In genomic region chr2:160230786-160231185, GRCm38 (mm10) we compare ENCODE assay signal across 18 mouse cellular contexts.
DNase-seq lines count a peak whose midpoint lies in the region; ATAC-seq and TF ChIP-seq lines count a peak whose summit lies in the region.
"Had no signal": no experiment of that assay in that cellular context is flagged by ENCODE, and none has a peak within 500 bp of the region (broad histone marks: within the 10 kb centered on the region; RNA-seq: fewer than 3 reads in every experiment).

No protein-coding gene starts in this region.

- H3K9ac ChIP-seq in kidney, embryonic 15.5 days = no peak overlapping the region
- H3K9ac ChIP-seq: hindbrain, embryonic 14.5 days; liver, embryonic 15.5 days had no signal

- no peaks in the 10 kb centered on the region for H3K9me3 ChIP-seq in kidney, embryonic 15.5 days (replicated peaks)
- peaks cover 33% of the 10 kb centered on the region for H3K9me3 ChIP-seq in megakaryocyte, embryonic 14.5 days
- H3K9me3 ChIP-seq: liver, embryonic 15.5 days had no signal

- no peak for TF ChIP-seq POLR2A in kidney, adult 2 months (IDR thresholded peaks at IDR 0.05; ENCODE audit: low read depth, low read length)

- no peak overlapping the region for H3K4me3 ChIP-seq in kidney, adult 2 months (ENCODE audit: insufficient read depth, low read depth, low read length)
- H3K4me3 ChIP-seq in kidney, embryonic 15.5 days (replicated peaks) = no peak overlapping the region
- peak overlapping the region; percentile 57 for H3K4me3 ChIP-seq in megakaryocyte, embryonic 14.5 days (replicated peaks)
- H3K4me3 ChIP-seq: left cerebral cortex, adult 2 months; liver, embryonic 15.5 days had no signal

- no peak overlapping the region for H3K27ac ChIP-seq in kidney, adult 2 months (ENCODE audit: insufficient read depth, low read depth, low read length)
- H3K27ac ChIP-seq in kidney, embryonic 15.5 days = no peak overlapping the region
- H3K27ac ChIP-seq: hindbrain, embryonic 14.5 days; left cerebral cortex, adult 2 months; liver, embryonic 15.5 days had no signal

- intact Hi-C loops in left cerebral cortex, postnatal 14 days (cut with DNase I) = no loop called here

- TF ChIP-seq CTCF in kidney, adult 2 months (conservative IDR thresholded peaks at IDR 0.05; ENCODE audit: insufficient read depth, insufficient read length, low read depth, low read length) = no peak

- no peaks in the 10 kb centered on the region for H3K36me3 ChIP-seq in kidney, adult 2 months (ENCODE audit: control insufficient read depth, insufficient read depth, low read length)
- H3K36me3 ChIP-seq in kidney, embryonic 15.5 days = no peaks in the 10 kb centered on the region
- no peaks in the 10 kb centered on the region for H3K36me3 ChIP-seq in megakaryocyte, embryonic 14.5 days (replicated peaks; ENCODE audit: low read length)
- H3K36me3 ChIP-seq: liver, embryonic 15.5 days had no signal

- 0 out of 2 replicates have a peak, but pooled peaks cover 4% of the 10 kb centered on the region for H3K4me1 ChIP-seq in kidney, adult 2 months (ENCODE audit: control insufficient read depth, insufficient read depth, low read length)
- H3K4me1 ChIP-seq in kidney, embryonic 15.5 days = 0 out of 2 replicates have a peak, but pooled peaks cover 4% of the 10 kb centered on the region
- no peaks in the 10 kb centered on the region for H3K4me1 ChIP-seq in megakaryocyte, embryonic 14.5 days
- H3K4me1 ChIP-seq: liver, embryonic 15.5 days had no signal

- H3K27me3 ChIP-seq in kidney, adult 2 months (replicated peaks; ENCODE audit: control insufficient read depth, insufficient read depth, low read length) = no peaks in the 10 kb centered on the region
- peaks cover 3% of the 10 kb centered on the region; the same call in 1 of the 2 replicates for H3K27me3 ChIP-seq in kidney, embryonic 15.5 days
- no peaks in the 10 kb centered on the region for H3K27me3 ChIP-seq in megakaryocyte, embryonic 14.5 days (replicated peaks)
- H3K27me3 ChIP-seq: liver, embryonic 15.5 days had no signal

- WGBS in kidney, adult 2 months = 40% methylated on average over 8 of the region's 8 CpGs
- WGBS in kidney, embryonic 15.5 days = 63% methylated on average over 8 of the region's 8 CpGs

- H3K4me2 ChIP-seq in kidney, embryonic 15.5 days = no peak overlapping the region
- H3K4me2 ChIP-seq: heart, embryonic 11.5 days; hindbrain, embryonic 14.5 days; liver, embryonic 15.5 days; midbrain, embryonic 11.5 days had no signal

- peak; percentile 71 for DNase-seq in kidney, adult 2 months
- DNase-seq in adrenal gland, postnatal 36 days = peak; percentile 5 to 31
- DNase-seq in kidney, adult 8-10 months = peak; percentile 42 to 50
- DNase-seq in left cerebral cortex, postnatal 14 days (ENCODE audit: low spot score in 2 of 2) = no peak
- no peak for DNase-seq in thymus, postnatal 0 days (ENCODE audit: low spot score)
- DNase-seq: B cell, adult 2 months; cerebellum, adult 11 months; cerebellum, postnatal 25 days; gastrocnemius, postnatal 36 days; heart, postnatal 14 days; lung, postnatal 10 days had no signal

- no peak for ATAC-seq in kidney, embryonic 15.5 days (replicated peaks; ENCODE audit: low FRiP score)

Comparison
In these comparisons a context has a peak if more than half of its experiments do, and no peak if none do; other contexts are left out.
1. DNase-seq: peak in kidney, adult 2 months (single experiment), adrenal gland, postnatal 36 days (2 of 2) and kidney, adult 8-10 months (2 of 2); none in left cerebral cortex, postnatal 14 days (0 of 2) and thymus, postnatal 0 days (single experiment).